Mouse (Mus musculus): Measurements from ENCODE around the gene Hist1h2ba.

Gene Hist1h2ba

GRCm38 (mm10) chr13:23898242-23898641 lies 35.7 kb downstream of the Hist1h2ba start:
- peak; percentile 30 for DNase-seq

- DNase-seq: no peak
Observed at GRCm38 (mm10) chr13:23893269-23893593, 40.7 kb downstream of the Hist1h2ba start.

- no peak for DNase-seq
Observed at GRCm38 (mm10) chr13:23892592-23893268, 41.2 kb downstream of the Hist1h2ba start.

- no peak for DNase-seq
Observed at GRCm38 (mm10) chr13:23889011-23889605, 44.8 kb downstream of the Hist1h2ba start.

- DNase-seq: peak; percentile 8
Observed at GRCm38 (mm10) chr13:23887026-23887725, 46.8 kb downstream of the Hist1h2ba start.

- peak; percentile 22 for DNase-seq
Observed at GRCm38 (mm10) chr13:23885540-23885939, 48.4 kb downstream of the Hist1h2ba start.

All from lung, postnatal 10 days (tissue).